Mouse (Mus musculus) MEL (cell line): ENCODE data around the gene Fam53b.

ENCODE experiments used
- BHLHE40 ChIP-seq: IDR thresholded peaks from 2 replicates; pipeline ENCODE4 v1.6.1; 2012; ENCODE audit warnings: low read depth, mild to moderate bottlenecking, inconsistent platforms, low read length, improper control_type of control experiment, borderline replicate concordance
- CTCF ChIP-seq, 3 experiments: IDR thresholded peaks in 2 of 3; conservative IDR thresholded peaks in 1 of 3; 2 replicates each; pipeline ENCODE4 v1.5.1; 2011 to 2012; ENCODE audit warnings: low read length in 3 of 3, low read depth in 2 of 3, mild to moderate bottlenecking in 2 of 3, improper control_type of control experiment in 1 of 3, inconsistent platforms in 1 of 3, mixed read lengths in 1 of 3, moderate library complexity in 1 of 3; ENCODE audit not compliant: control insufficient read depth in 1 of 3, insufficient read depth in 1 of 3, poor library complexity in 1 of 3, severe bottlenecking in 1 of 3
- EP300 ChIP-seq, 2 experiments: IDR thresholded peaks; 2 replicates each; pipeline ENCODE4 v1.6.1; 2011; ENCODE audit warnings: improper control_type of control experiment in 2 of 2, low read length in 2 of 2, low read depth in 1 of 2, mild to moderate bottlenecking in 1 of 2
- ETS1 ChIP-seq: IDR thresholded peaks from 2 replicates; pipeline ENCODE4 v1.6.1; 2012; ENCODE audit warnings: low read depth, mild to moderate bottlenecking, inconsistent platforms, low read length, improper control_type of control experiment, moderate library complexity
- MXI1 ChIP-seq: IDR thresholded peaks from 2 replicates; pipeline ENCODE4 v1.6.1; 2011; ENCODE audit warnings: mild to moderate bottlenecking, low read depth, low read length, improper control_type of control experiment
- NELFE ChIP-seq: IDR thresholded peaks from 2 replicates; pipeline ENCODE4 v1.6.1; 2011; ENCODE audit warnings: low read depth, low read length, improper control_type of control experiment
- POLR2A ChIP-seq, 2 experiments: IDR thresholded peaks; 2 replicates each; pipeline ENCODE4 v1.6.1; 2011 to 2012; ENCODE audit warnings: low read length in 2 of 2, mild to moderate bottlenecking in 2 of 2, control low read depth in 1 of 2, improper control_type of control experiment in 1 of 2, low read depth in 1 of 2, moderate library complexity in 1 of 2; ENCODE audit not compliant: control insufficient read depth in 1 of 2, insufficient read depth in 1 of 2, poor library complexity in 1 of 2
- SIN3A ChIP-seq: IDR thresholded peaks from 2 replicates; pipeline ENCODE4 v1.6.1; 2012; ENCODE audit warnings: low read length, improper control_type of control experiment, inconsistent platforms
- TAL1 ChIP-seq: IDR thresholded peaks from 2 replicates; pipeline ENCODE4 v1.6.1; 2012; ENCODE audit warnings: mild to moderate bottlenecking, inconsistent platforms, low read length, moderate library complexity, mixed read lengths
- TBP ChIP-seq: IDR thresholded peaks from 2 replicates; pipeline ENCODE4 v1.8.0; 2011; ENCODE audit warnings: low read depth, low read length, improper control_type of control experiment
- UBTF ChIP-seq: IDR thresholded peaks from 2 replicates; pipeline ENCODE4 v1.6.1; 2012; ENCODE audit warnings: low read depth, mild to moderate bottlenecking, inconsistent platforms, low read length, improper control_type of control experiment, moderate library complexity, borderline replicate concordance; ENCODE audit not compliant: insufficient read depth
- USF1 ChIP-seq: IDR thresholded peaks from 2 replicates; pipeline ENCODE4 v1.6.1; 2014; ENCODE audit warnings: low read depth, mild to moderate bottlenecking, inconsistent platforms, low read length, improper control_type of control experiment, moderate library complexity
- ZMIZ1 ChIP-seq: IDR thresholded peaks from 2 replicates; pipeline ENCODE4 v1.6.1; 2012; ENCODE audit warnings: low read depth, mild to moderate bottlenecking, inconsistent platforms, low read length, improper control_type of control experiment, moderate library complexity
- ZNF384 ChIP-seq: IDR thresholded peaks from 2 replicates; pipeline ENCODE4 v1.6.1; 2012; ENCODE audit warnings: low read depth, mild to moderate bottlenecking, inconsistent platforms, low read length, improper control_type of control experiment

GRCm38 (mm10) chr7:132786522-132786921 is 27.2 kb downstream of the Fam53b start:
- TF ChIP-seq EP300 (IDR thresholded peaks at IDR 0.05; ENCODE audit: low read depth in 1 of 2, low read length in 2 of 2) (no peak), ZNF384 (no peak), POLR2A (IDR thresholded peaks at IDR 0.05; ENCODE audit: control insufficient read depth in 1 of 2, insufficient read depth in 1 of 2, low read depth in 1 of 2, low read length in 2 of 2, poor library complexity in 1 of 2) (no peak), TBP (no peak), NELFE (no peak), ZMIZ1 (no peak), TAL1 (no peak), SIN3A (no peak), MXI1 (no peak), ETS1 (no peak), BHLHE40 (no peak), CTCF (IDR thresholded peaks at IDR 0.05 in 2 of 3, conservative IDR thresholded peaks at IDR 0.05 in 1 of 3; ENCODE audit: control insufficient read depth in 1 of 3, insufficient read depth in 1 of 3, low read depth in 2 of 3, low read length in 3 of 3, poor library complexity in 1 of 3, severe bottlenecking in 1 of 3) (no peak), UBTF (no peak), USF1 (no peak)
